Mouse (Mus musculus) lung, embryonic 14.5 days (tissue): ENCODE measurements at regions not wholly inside any gene's neighbourhood (a gene's known extent, or its start where the extent isn't known, plus 50 kb on each side); places are given as distances from the start of the nearest gene placed in this dataset.

ENCODE experiments used
- ATAC-seq: fragments of 200-750 bp; cut with Nextera tagmentation; 2 replicates; pipeline ENCODE4 v1.8.0; 2017; ENCODE audit warnings: mild to moderate bottlenecking, moderate TSS enrichment, moderate library complexity; ENCODE audit not compliant: insufficient read depth
- DNase-seq: peaks from one replicate; pipeline ENCODE4 v3.0.0-alpha.2; 2015
- H3K27ac ChIP-seq: fragments of 300-500 bp; sonication (generic); 2 replicates; pipeline ENCODE4 v1.5.1; 2014; ENCODE audit warnings: low read depth, mild to moderate bottlenecking, moderate library complexity
- H3K27me3 ChIP-seq: fragments of 300-500 bp; sonication (generic); 2 replicates; pipeline ENCODE4 v1.6.1; 2014; ENCODE audit warnings: low read length, control low read depth; ENCODE audit not compliant: insufficient read depth
- H3K36me3 ChIP-seq: fragments of 300-500 bp; sonication (generic); 2 replicates; pipeline ENCODE4 v1.6.1; 2014; ENCODE audit warnings: control low read depth; ENCODE audit not compliant: insufficient read depth
- H3K4me1 ChIP-seq: fragments of 300-500 bp; sonication (generic); 2 replicates; pipeline ENCODE4 v1.6.1; 2014; ENCODE audit warnings: antibody characterized with exemption, control low read depth; ENCODE audit not compliant: insufficient read depth
- H3K4me2 ChIP-seq: fragments of 300-500 bp; sonication (generic); 2 replicates; pipeline ENCODE4 v1.6.1; 2014; ENCODE audit warnings: mild to moderate bottlenecking
- H3K4me3 ChIP-seq: fragments of 300-500 bp; sonication (generic); 2 replicates; pipeline ENCODE4 v1.5.1; 2014; ENCODE audit warnings: low read depth, low read length
- H3K9ac ChIP-seq: fragments of 300-500 bp; sonication (generic); 2 replicates; pipeline ENCODE4 v1.6.1; 2014
- H3K9me3 ChIP-seq: fragments of 300-500 bp; sonication (generic); 2 replicates; pipeline ENCODE4 v1.6.1; 2016; ENCODE audit warnings: low read depth, low read length, control low read depth
- CTCF ChIP-seq: IDR thresholded peaks from 2 replicates; pipeline ENCODE4 v1.5.1; 2016; ENCODE audit warnings: antibody characterized with exemption, low read depth
- WGBS: fragments of 180-500 bp; shearing (Covaris S2); extraction: QIAGEN DNeasy Blood & Tissue Kit; methylation state at CpG from one replicate; pipeline ENCODE4 v1.1.7; 2014; 5-methylcytosine and 5-hydroxymethylcytosine counted together

- Histone ChIP-seq H3K4me3 (no peak overlapping the region), H3K4me1 (peaks cover 8% of the 10 kb centered on the region; the same call in 1 of the 2 replicates), H3K27me3 (peaks cover 3% of the 10 kb centered on the region; the same call in 1 of the 2 replicates), H3K36me3 (no peaks in the 10 kb centered on the region), H3K27ac (no peak overlapping the region), H3K4me2 (no peak overlapping the region), H3K9ac (no peak overlapping the region), H3K9me3 (peaks cover 8% of the 10 kb centered on the region; the same call in 1 of the 2 replicates)
- no peak for ATAC-seq
- WGBS, result 32% methylated on average over 2 of the region's 2 CpGs
- no peak for DNase-seq
- TF ChIP-seq CTCF, result no peak
These were observed 146.5 kb upstream of the Jarid2 start for GRCm38 (mm10) chr13:44582767-44583085.

GRCm38 (mm10) chr13:44583614-44584013 lies 145.7 kb upstream of the Jarid2 start:
- Histone ChIP-seq H3K9me3 (peaks cover 7% of the 10 kb centered on the region; the same call in 1 of the 2 replicates), H3K36me3 (no peaks in the 10 kb centered on the region), H3K4me2 (no peak overlapping the region), H3K27ac (no peak overlapping the region), H3K4me1 (peaks cover 8% of the 10 kb centered on the region; the same call in 1 of the 2 replicates), H3K9ac (no peak overlapping the region), H3K27me3 (peaks cover 3% of the 10 kb centered on the region; the same call in 1 of the 2 replicates), H3K4me3 (no peak overlapping the region)
- WGBS, result 63% methylated on average over 5 of the region's 5 CpGs
- DNase-seq, result no peak
- TF ChIP-seq CTCF, result no peak
- ATAC-seq, result no peak

GRCm38 (mm10) chr13:44584151-44584550 lies 145.1 kb upstream of the Jarid2 start:
- H3K4me1 ChIP-seq, result peaks cover 8% of the 10 kb centered on the region; the same call in 1 of the 2 replicates
- DNase-seq, result no peak
- no peak overlapping the region for H3K4me2 ChIP-seq
- no peak for TF ChIP-seq CTCF
- H3K9me3 ChIP-seq, result 0 out of 2 replicates have a peak, but pooled peaks cover 2% of the 10 kb centered on the region
- H3K27me3 ChIP-seq, result peaks cover 3% of the 10 kb centered on the region; the same call in 1 of the 2 replicates
- WGBS, result 43% methylated on average over 8 of the region's 8 CpGs
- no peak overlapping the region for H3K27ac ChIP-seq
- ATAC-seq, result no peak
- H3K4me3 ChIP-seq, result no peak overlapping the region
- H3K9ac ChIP-seq, result no peak overlapping the region; the same call in 1 of the 2 replicates
- H3K36me3 ChIP-seq, result no peaks in the 10 kb centered on the region

- no peak overlapping the region; the same call in 1 of the 2 replicates for H3K9ac ChIP-seq
- peaks cover 3% of the 10 kb centered on the region; the same call in 1 of the 2 replicates for H3K27me3 ChIP-seq
- no peaks in the 10 kb centered on the region for H3K9me3 ChIP-seq
- DNase-seq (no peak), ATAC-seq (no peak)
- no peak overlapping the region for H3K27ac ChIP-seq
- H3K4me1 ChIP-seq, result peaks cover 8% of the 10 kb centered on the region; the same call in 1 of the 2 replicates
- TF ChIP-seq CTCF, result no peak
- H3K4me2 ChIP-seq, result no peak overlapping the region
- no peaks in the 10 kb centered on the region for H3K36me3 ChIP-seq
- WGBS, result 40% methylated on average over 4 of the region's 4 CpGs
- no peak overlapping the region for H3K4me3 ChIP-seq
These were observed 144.7 kb upstream of the Jarid2 start for GRCm38 (mm10) chr13:44584551-44584950.

- Histone ChIP-seq H3K36me3 (no peaks in the 10 kb centered on the region), H3K27me3 (peaks cover 3% of the 10 kb centered on the region; the same call in 1 of the 2 replicates), H3K9me3 (no peaks in the 10 kb centered on the region), H3K4me1 (no peaks in the 10 kb centered on the region), H3K27ac (no peak overlapping the region), H3K9ac (no peak overlapping the region), H3K4me3 (no peak overlapping the region), H3K4me2 (no peak overlapping the region)
- DNase-seq (no peak), ATAC-seq (no peak)
- TF ChIP-seq CTCF, result no peak
- WGBS, result 44% methylated on average over 4 of the region's 4 CpGs
These were observed 141.4 kb upstream of the Jarid2 start for GRCm38 (mm10) chr13:44587846-44588245.

GRCm38 (mm10) chr13:44594645-44595044 lies 134.6 kb upstream of the Jarid2 start:
- Histone ChIP-seq H3K27me3 (no peaks in the 10 kb centered on the region), H3K9me3 (no peaks in the 10 kb centered on the region), H3K9ac (no peak overlapping the region), H3K4me1 (no peaks in the 10 kb centered on the region), H3K4me3 (no peak overlapping the region), H3K4me2 (no peak overlapping the region), H3K27ac (no peak overlapping the region), H3K36me3 (no peaks in the 10 kb centered on the region)
- TF ChIP-seq CTCF, result no peak
- no peak for ATAC-seq
- 76% methylated on average over 5 of the region's 5 CpGs for WGBS
- no peak for DNase-seq

GRCm38 (mm10) chr13:44597666-44598065 lies 131.6 kb upstream of the Jarid2 start:
- Histone ChIP-seq H3K4me2 (no peak overlapping the region), H3K27me3 (no peaks in the 10 kb centered on the region), H3K27ac (no peak overlapping the region), H3K9me3 (no peaks in the 10 kb centered on the region), H3K4me1 (no peaks in the 10 kb centered on the region), H3K36me3 (no peaks in the 10 kb centered on the region), H3K9ac (no peak overlapping the region), H3K4me3 (no peak overlapping the region)
- no peak for ATAC-seq
- no peak for DNase-seq
- TF ChIP-seq CTCF, result no peak
- 63% methylated on average over 1 of the region's 1 CpGs for WGBS

- Histone ChIP-seq H3K36me3 (no peaks in the 10 kb centered on the region), H3K9me3 (no peaks in the 10 kb centered on the region), H3K27ac (no peak overlapping the region), H3K4me3 (no peak overlapping the region), H3K27me3 (no peaks in the 10 kb centered on the region), H3K4me1 (no peaks in the 10 kb centered on the region), H3K4me2 (no peak overlapping the region), H3K9ac (no peak overlapping the region)
- DNase-seq (no peak), ATAC-seq (no peak)
- WGBS, result 85% methylated on average over 2 of the region's 2 CpGs
- no peak for TF ChIP-seq CTCF
These were observed 128.2 kb upstream of the Jarid2 start for GRCm38 (mm10) chr13:44601024-44601423.
